Mouse (Mus musculus) spleen, adult 12 weeks (tissue): ENCODE data around the gene Gvin1.
"Not testable (repeated sequence)": the region's sequence is repeated elsewhere in the genome, so short reads cannot be mapped to it uniquely, and the experiment has no call there.

Experiments
- DNase-seq: peaks from one replicate; pipeline ENCODE4 v3.0.0; 2022; ENCODE audit warnings: low spot score

The Gvin1 gene

DNA sequence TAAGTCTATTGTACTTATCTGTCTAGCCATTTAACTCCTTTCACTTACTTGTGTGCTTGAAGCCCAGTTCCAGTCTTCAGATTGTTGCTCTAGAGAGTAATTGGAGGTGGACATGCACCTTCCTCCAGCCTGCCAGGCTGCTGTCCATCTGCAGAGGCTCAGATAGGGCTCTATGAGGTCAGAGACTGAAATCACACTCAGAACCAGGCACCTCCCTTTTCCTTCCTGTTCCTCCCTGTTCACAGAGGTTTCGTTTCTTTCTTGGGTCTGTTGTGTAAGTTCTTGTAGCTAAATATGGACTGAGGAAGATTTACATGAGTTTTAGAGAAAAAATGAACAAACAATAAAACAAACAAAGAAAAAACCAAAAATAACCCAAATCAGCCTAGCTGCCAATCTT is at the start of gene Gvin1:
TSS of gene Gvin1 (minus strand) at position 150 of the 400 bp plus-strand sequence.
- not testable (repeated sequence) for DNase-seq

DNA sequence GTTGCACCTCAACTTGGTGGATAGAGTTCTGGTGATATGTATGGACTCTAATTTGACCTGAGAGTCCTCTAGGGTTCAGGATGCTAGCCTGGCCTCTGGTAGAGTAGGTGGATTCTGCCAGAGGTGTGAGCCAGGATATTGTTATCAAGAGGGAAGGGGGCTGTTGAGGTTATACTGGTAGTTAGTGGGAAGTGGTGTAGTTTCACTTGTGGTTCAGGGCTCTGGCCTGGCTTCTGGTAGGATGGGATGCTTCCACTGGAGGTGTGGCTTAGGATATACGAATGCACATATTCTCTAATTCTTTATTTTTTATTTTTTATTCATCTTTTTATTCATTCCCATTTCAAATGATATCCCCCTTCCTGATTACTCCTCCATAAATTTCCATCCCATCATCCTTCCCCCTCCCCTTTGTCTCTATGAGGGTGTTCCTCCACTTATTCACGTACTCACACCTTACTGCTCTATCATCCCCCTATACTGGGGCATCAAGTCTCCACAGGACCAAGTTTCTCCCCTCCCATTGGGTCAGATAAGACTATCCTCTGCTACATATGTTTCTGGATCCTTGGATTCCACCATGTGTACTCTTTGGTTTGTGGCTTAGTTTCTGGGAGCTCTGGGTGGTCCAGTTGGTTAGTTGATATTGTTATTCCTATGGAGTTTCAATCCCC is 36.9 kb upstream of the Gvin1 start:
- no peak for DNase-seq

DNA sequence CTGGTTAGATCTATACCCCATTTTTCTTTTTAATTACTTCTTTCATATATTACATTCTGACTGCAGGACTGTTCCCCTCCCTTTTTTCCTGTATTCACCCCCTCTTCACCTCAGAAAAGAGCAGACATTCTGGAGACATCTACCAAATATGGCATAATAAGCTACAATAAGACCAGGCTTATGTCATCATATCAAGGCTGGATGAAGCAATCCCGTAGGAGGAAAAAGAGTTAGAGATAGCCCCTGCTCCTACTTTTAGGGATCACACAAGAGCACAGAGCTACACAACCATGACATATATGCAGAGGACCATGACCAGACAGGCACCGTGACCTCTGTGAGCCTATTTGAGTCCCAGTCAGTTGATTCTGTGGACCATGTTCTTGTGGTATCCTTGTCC is 33.8 kb upstream of the Gvin1 start:
- DNase-seq: no peak

DNA sequence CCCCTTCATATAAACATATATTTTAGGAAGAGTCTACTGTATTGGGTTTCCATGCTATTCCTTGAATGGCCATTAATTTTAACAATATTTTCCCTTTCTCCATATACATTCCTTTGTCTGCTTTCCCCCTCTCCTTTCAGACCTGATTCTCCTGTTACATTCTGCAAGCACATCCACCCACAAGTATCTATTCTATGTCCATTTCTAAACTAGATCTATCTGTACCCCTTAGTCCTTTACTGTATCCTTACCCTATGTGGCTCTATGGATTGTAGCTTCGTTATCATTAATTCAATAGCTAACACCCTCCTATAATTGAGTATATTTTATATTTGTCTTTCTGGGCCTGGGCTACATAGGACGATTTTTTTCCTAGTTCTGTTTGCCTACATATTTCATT is 33.1 kb upstream of the Gvin1 start:
- no peak for DNase-seq

- DNase-seq: no peak
These were observed 30.5 kb upstream of the Gvin1 start for GRCm38 (mm10) chr7:106245601-106246000.

GRCm38 (mm10) chr7:106240484-106241275 is 25.6 kb upstream of the Gvin1 start:
- DNase-seq: not testable (repeated sequence)

DNA sequence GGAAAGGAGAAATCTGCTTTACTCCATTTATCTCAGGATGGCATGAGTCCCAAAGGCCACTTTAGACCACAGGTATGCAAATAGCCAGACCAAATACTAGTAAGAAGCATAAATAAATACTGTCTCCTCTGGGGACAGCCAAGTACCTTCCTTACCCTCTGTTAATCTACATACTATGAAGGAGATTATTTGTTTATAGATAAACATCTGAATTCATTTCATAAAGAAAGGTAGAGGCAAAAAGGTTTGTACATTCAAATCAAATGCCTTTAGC is 22.0 kb upstream of the Gvin1 start:
- no peak for DNase-seq

GRCm38 (mm10) chr7:106236327-106237191 is 21.4 kb upstream of the Gvin1 start:
- no peak for DNase-seq

- no peak for DNase-seq
These were observed 20.5 kb upstream of the Gvin1 start for GRCm38 (mm10) chr7:106235596-106235995.

GRCm38 (mm10) chr7:106215910-106216309 is 784 bp upstream of the Gvin1 start:
- DNase-seq: not testable (repeated sequence)

- DNase-seq: not testable (repeated sequence)
These were observed 1.4 kb downstream of the Gvin1 start for GRCm38 (mm10) chr7:106213770-106214169.

GRCm38 (mm10) chr7:106206630-106207029 is 8.5 kb downstream of the Gvin1 start:
- not testable (repeated sequence) for DNase-seq

GRCm38 (mm10) chr7:106177065-106177464 is 38.1 kb downstream of the Gvin1 start:
- not testable (repeated sequence) for DNase-seq

- not testable (repeated sequence) for DNase-seq
These were observed 69.9 kb downstream of the Gvin1 start for GRCm38 (mm10) chr7:106145013-106145754.

- DNase-seq: not testable (repeated sequence)
These were observed 73.8 kb downstream of the Gvin1 start for GRCm38 (mm10) chr7:106141128-106141895.

- DNase-seq: not testable (repeated sequence)
These were observed 97.8 kb downstream of the Gvin1 start for GRCm38 (mm10) chr7:106117090-106117948.
